Mouse (Mus musculus) bone marrow macrophage, adult 2 months (primary cell): ENCODE measurements at regions not wholly inside any gene's neighbourhood (a gene's known extent, or its start where the extent isn't known, plus 50 kb on each side); places are given as distances from the start of the nearest gene placed in this dataset.

Source experiments
- CTCF ChIP-seq: IDR thresholded peaks from 2 replicates; pipeline ENCODE4 v1.5.1; 2012; ENCODE audit warnings: low read depth, mild to moderate bottlenecking, low read length, moderate library complexity
- POLR2A ChIP-seq: IDR thresholded peaks from 2 replicates; pipeline ENCODE4 v1.6.1; 2012; ENCODE audit warnings: mild to moderate bottlenecking, low read depth, low read length, borderline replicate concordance

DNA sequence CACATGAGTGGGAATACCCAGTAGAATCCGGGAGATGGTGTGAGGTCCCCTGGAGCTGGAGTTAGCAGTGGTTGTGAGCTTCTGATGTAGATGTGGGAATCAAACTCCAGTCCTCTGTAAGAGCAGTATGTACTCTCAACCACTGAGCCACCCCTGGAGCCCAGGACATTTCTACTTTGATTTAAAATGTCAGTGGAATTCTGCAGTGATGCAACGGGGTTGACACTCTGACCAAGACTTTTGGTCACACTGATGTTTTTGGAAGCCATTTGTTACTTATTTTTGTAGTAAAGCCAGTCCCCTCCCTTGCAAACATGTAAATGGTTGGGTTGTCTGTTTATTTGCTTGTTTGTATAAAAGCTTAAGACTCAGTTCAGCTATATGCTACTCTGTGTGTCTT, 53.6 kb upstream of the Bcl6 start:
- no peak for TF ChIP-seq CTCF
- TF ChIP-seq POLR2A, result no peak
